Mouse (Mus musculus): ENCODE results near the gene Zfp704.

The Zfp704 gene

GRCm38 (mm10) chr3:9424637-9425036 lies 185.2 kb downstream of the Zfp704 start:
- DNase-seq (ENCODE audit: low spot score) = no peak

- no peak for DNase-seq (ENCODE audit: low spot score)
These were observed 186.2 kb downstream of the Zfp704 start for GRCm38 (mm10) chr3:9423669-9424068.

GRCm38 (mm10) chr3:9408896-9409295 lies 201.0 kb downstream of the Zfp704 start:
- no peak for DNase-seq (ENCODE audit: low spot score)

GRCm38 (mm10) chr3:9407801-9408200 lies 202.1 kb downstream of the Zfp704 start:
- DNase-seq (ENCODE audit: low spot score) = no peak

DNA sequence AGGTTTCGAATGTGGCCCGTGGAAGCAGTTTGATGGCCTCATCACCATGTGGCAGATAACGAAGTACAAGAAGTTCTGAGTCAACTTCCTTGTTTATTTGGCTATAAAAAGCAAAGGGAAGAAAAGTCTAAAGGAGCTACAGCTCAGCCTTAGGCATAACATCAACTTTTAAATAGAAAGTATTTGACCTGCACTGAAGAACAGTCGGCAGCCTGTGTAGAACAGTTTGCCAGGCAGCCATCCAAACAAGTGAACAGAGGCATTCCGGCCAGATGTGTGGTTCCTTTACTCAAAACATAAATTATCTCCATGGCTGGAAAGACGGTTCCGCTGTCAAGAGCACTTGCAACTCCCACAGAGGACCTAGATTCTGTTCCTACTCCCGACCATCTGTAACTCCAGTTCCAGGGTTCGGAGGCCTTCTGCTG lies 202.8 kb downstream of the Zfp704 start:
- DNase-seq (ENCODE audit: low spot score) = no peak

GRCm38 (mm10) chr3:9405341-9405740 lies 204.5 kb downstream of the Zfp704 start:
- DNase-seq (ENCODE audit: low spot score) = no peak

DNA sequence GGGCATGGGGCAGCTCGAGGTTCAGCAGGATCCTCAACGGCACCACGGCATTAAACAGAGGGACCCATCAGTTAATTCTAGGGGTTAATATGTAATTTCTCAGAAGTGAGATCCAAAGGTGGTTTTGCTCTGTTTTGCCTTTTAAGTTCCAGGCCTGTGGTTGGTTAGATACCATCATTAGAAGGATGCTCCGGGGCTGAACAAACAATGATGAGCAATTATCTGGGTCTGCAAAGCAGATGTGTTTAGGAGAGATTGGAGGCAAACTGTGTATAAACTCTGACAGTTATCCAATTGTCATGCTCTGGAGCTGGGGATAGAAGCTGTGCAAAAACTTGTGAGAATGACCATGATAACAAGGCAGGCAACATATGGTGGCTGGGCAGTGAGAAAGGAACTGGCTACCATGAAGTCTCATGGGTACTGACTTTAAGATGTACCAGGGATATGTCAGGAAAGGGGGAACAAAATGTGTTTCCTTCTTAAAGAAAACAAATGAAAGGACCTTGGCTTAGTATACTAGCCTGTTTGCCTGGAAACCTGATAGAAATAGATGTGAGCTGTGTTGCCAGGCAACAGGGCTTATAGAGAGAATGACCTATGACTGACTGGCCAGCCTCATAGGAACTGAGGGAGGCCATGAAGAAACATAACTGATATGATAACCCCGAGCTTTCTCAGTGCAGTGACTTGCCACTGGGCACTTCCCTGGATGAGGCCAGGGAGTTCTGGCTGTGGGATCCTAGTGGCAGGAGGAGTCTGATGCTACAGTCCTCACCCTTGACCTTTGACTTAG lies 206.4 kb downstream of the Zfp704 start:
- no peak for DNase-seq (ENCODE audit: low spot score)

DNA sequence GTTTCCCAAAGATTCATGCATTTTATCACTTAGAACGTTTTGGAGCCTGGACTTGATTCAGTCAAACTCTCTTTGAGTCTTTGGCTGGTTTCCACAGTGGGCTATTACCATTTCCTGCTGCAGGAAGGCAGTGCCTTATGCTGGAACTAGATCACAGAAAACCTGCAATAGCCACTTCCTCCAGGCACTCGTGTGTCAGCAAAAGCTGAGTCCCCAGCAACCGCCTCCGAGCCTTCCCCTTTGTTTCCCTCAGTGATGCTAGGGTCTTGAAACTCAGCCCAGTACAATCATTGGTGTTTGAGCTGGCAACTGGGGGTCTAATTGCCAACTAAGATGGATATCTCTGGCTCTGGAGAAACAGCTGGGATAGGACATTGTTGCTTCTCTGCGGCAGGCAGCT lies 207.0 kb downstream of the Zfp704 start:
- no peak for DNase-seq (ENCODE audit: low spot score)

DNA sequence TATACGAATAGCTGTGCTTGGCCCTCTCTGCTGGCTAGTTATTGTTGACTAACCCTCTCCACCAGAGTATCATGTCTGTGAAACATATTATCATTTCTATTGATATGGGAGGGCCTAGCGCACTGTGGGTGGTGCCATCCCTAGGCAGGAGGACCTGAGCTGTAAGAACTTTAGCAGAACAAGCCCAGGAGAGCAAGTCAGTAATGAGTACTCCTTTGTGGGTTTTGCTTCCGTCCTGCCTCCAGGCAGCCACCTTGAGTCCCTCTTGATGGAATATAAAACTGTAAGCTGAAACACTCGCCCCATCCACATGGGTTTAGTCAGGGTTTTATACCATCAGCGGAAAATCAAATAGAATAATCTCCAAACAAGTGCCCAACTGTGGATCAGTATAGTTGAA lies 207.5 kb downstream of the Zfp704 start:
- no peak for DNase-seq (ENCODE audit: low spot score)

DNA sequence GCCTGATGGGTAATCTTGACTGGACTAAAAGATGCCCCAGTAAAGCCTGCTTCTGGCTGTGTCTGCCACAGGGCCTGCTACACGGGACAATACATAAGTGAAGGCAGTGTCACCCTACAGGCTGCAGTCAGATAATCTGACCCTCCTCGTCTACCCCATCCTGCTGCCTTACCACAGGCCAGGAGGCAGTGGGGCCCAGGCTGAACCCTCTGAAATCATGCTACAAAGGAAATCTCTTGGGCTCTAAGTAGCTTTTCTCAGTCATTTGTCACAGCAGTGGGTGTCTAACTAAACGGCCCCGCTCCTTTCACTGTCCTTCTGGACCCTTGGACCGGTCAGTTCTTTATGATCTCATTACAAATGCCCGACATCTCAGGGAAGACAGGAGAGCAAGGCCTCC lies 208.2 kb downstream of the Zfp704 start:
- DNase-seq (ENCODE audit: low spot score) = no peak

GRCm38 (mm10) chr3:9400886-9401221 lies 209.0 kb downstream of the Zfp704 start:
- no peak for DNase-seq (ENCODE audit: low spot score)

GRCm38 (mm10) chr3:9400201-9400885 lies 209.5 kb downstream of the Zfp704 start:
- peak; percentile 36 for DNase-seq (ENCODE audit: low spot score)

- no peak for DNase-seq (ENCODE audit: low spot score)
These were observed 211.6 kb downstream of the Zfp704 start for GRCm38 (mm10) chr3:9398271-9398670.

Data from urinary bladder, postnatal 25 days (tissue).